In the genomic region with DNA sequence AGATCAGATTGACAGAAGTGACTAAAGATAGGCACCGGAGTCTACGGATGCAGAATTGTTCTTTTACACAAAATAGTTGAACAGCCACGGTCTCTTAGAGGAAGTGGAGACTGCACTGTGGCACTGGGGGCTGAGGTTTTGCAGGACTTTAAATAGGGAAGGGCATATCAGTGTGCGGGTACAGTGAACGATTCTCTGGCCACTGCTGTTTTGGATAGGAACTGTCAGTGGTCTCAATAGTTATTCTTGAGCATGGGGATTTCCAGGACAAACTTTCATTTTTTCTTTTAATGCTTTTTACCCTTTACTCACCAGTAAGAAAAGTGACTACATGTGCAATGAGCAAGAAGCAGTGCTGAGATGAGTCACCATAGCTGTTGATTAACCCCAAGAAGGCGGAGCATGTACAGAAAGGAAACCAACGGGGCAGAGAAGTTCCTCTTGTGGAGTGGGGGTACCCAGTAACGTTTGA, we compare ENCODE assay signal across 11 mouse cellular contexts. TPM values are rescaled to one million over a fixed set of nuclear protein-coding genes. Genes with fewer than 3 reads are reported as not detected.
DNase-seq lines count a peak whose midpoint lies in the region; ATAC-seq lines count a peak whose summit lies in the region.
"Had no signal": no experiment of that assay in that cellular context is flagged by ENCODE, and none has a peak within 500 bp of the region (broad histone marks: within the 10 kb centered on the region; RNA-seq: fewer than 3 reads in every experiment).

No protein-coding gene starts in this region.

- DNase-seq in B cell, adult 2 months: peak; percentile 62 to 68
- DNase-seq in frontal cortex, postnatal 36 days (ENCODE audit: low spot score in 2 of 2): no peak
- DNase-seq in left cerebral cortex, postnatal 36 days (ENCODE audit: low spot score in 2 of 2): no peak
- DNase-seq in right cerebral cortex, postnatal 36 days (ENCODE audit: low spot score in 2 of 2): no peak
- DNase-seq: cerebellum, adult 11-12 months had no signal

- H3K9me3 ChIP-seq in intestine, embryonic 16.5 days (ENCODE audit: control insufficient read depth, low read length): no peaks in the 10 kb centered on the region
- H3K9me3 ChIP-seq in intestine, embryonic 15.5 days: no peaks in the 10 kb centered on the region
- H3K9me3 ChIP-seq: hindbrain, embryonic 15.5 days; lung, embryonic 15.5 days had no signal

- no peaks in the 10 kb centered on the region for H3K27me3 ChIP-seq in intestine, embryonic 16.5 days (replicated peaks; ENCODE audit: control insufficient read depth, insufficient read depth, low read length)
- H3K27me3 ChIP-seq in intestine, embryonic 15.5 days (replicated peaks): no peaks in the 10 kb centered on the region
- H3K27me3 ChIP-seq: hindbrain, embryonic 15.5 days; lung, embryonic 15.5 days had no signal

- 0 out of 2 replicates have a peak, but pooled peaks have one; percentile 65 for ATAC-seq in intestine, embryonic 16.5 days
- ATAC-seq in intestine, embryonic 15.5 days: no peak
- ATAC-seq in hematopoietic stem cell, adult 5-6 weeks (replicated peaks in 1 of 2; ENCODE audit: insufficient read depth in 1 of 2, low FRiP score in 2 of 2, low TSS enrichment in 1 of 2, low read depth in 1 of 2, poor library complexity in 2 of 2, severe bottlenecking in 2 of 2): peak; percentile 100
- ATAC-seq in megakaryocyte progenitor cell, adult 5-6 weeks (replicated peaks; ENCODE audit: poor library complexity): peak; percentile 98

- intact Hi-C loops in left cerebral cortex, postnatal 36 days (cut with DNase I): no loop called here

- no peaks in the 10 kb centered on the region for H3K36me3 ChIP-seq in intestine, embryonic 16.5 days (ENCODE audit: control insufficient read depth, insufficient read depth, low read length)
- no peaks in the 10 kb centered on the region for H3K36me3 ChIP-seq in intestine, embryonic 15.5 days
- H3K36me3 ChIP-seq: hindbrain, embryonic 15.5 days; lung, embryonic 15.5 days had no signal

- no peaks in the 10 kb centered on the region for H3K4me1 ChIP-seq in intestine, embryonic 16.5 days (ENCODE audit: control insufficient read depth, insufficient read depth, low read length)
- H3K4me1 ChIP-seq in intestine, embryonic 15.5 days (replicated peaks): no peaks in the 10 kb centered on the region
- H3K4me1 ChIP-seq: hindbrain, embryonic 15.5 days; lung, embryonic 15.5 days had no signal

- H3K4me2 ChIP-seq in intestine, embryonic 16.5 days (ENCODE audit: low read depth, low read length): no peak overlapping the region
- H3K4me2 ChIP-seq in intestine, embryonic 15.5 days (replicated peaks): no peak overlapping the region
- H3K4me2 ChIP-seq: hindbrain, embryonic 15.5 days; lung, embryonic 15.5 days had no signal

- 67% methylated on average over 8 of the region's 8 CpGs for WGBS in intestine, embryonic 16.5 days
- WGBS in intestine, embryonic 15.5 days: 65% methylated on average over 8 of the region's 8 CpGs

- H3K4me3 ChIP-seq in intestine, embryonic 16.5 days (ENCODE audit: low read length): no peak overlapping the region
- no peak overlapping the region for H3K4me3 ChIP-seq in intestine, embryonic 15.5 days (replicated peaks)
- H3K4me3 ChIP-seq: hindbrain, embryonic 15.5 days; lung, embryonic 15.5 days had no signal

- H3K27ac ChIP-seq in intestine, embryonic 16.5 days (ENCODE audit: low read length): no peak overlapping the region
- no peak overlapping the region for H3K27ac ChIP-seq in intestine, embryonic 15.5 days
- H3K27ac ChIP-seq: hindbrain, embryonic 15.5 days; lung, embryonic 15.5 days had no signal

- H3K9ac ChIP-seq in intestine, embryonic 16.5 days (ENCODE audit: low read depth, low read length): no peak overlapping the region
- no peak overlapping the region for H3K9ac ChIP-seq in intestine, embryonic 15.5 days
- H3K9ac ChIP-seq: hindbrain, embryonic 15.5 days; lung, embryonic 15.5 days had no signal

RNA-seq across cellular contexts. Expression of gene Vrk2, which starts 46.6 kb away (rescaled TPM):
- polyA plus RNA-seq in intestine, embryonic 16.5 days (2015; fragmentation: Nextera tagmentation; extraction: Ambion mirVana): 18.9 and 22.1 TPM in 2 replicates
- polyA plus RNA-seq in intestine, embryonic 15.5 days (2015; fragmentation: Nextera tagmentation; extraction: Ambion mirVana): 22.3 and 23.2 TPM in 2 replicates
- 30.2 and 48.1 TPM in 2 replicates for total RNA-seq in hematopoietic stem cell, adult 5-6 weeks (2017)
- 43.1 and 45.1 TPM in 2 replicates for total RNA-seq in megakaryocyte progenitor cell, adult 5-6 weeks (2015)
- total RNA-seq in megakaryocyte progenitor cell, adult 5-6 weeks (2017): 39.1 and 45.4 TPM in 2 replicates
- total RNA-seq in left cerebral cortex, postnatal 36 days (2021): 1 to 10 TPM; 3.4 to 3.7 TPM

RNA-seq across cellular contexts. Expression of gene Gm6899, which starts 47.3 kb away (rescaled TPM):
- not detected in 2 replicates for polyA plus RNA-seq in intestine, embryonic 16.5 days (2015; fragmentation: Nextera tagmentation; extraction: Ambion mirVana)
- not detected in 2 replicates for polyA plus RNA-seq in intestine, embryonic 15.5 days (2015; fragmentation: Nextera tagmentation; extraction: Ambion mirVana)
- total RNA-seq in hematopoietic stem cell, adult 5-6 weeks (2017): not detected in 2 replicates
- total RNA-seq in megakaryocyte progenitor cell, adult 5-6 weeks (2015): not detected in 2 replicates
- total RNA-seq in megakaryocyte progenitor cell, adult 5-6 weeks (2017): not detected in 2 replicates
- not detected for total RNA-seq in left cerebral cortex, postnatal 36 days (2021)
- polyA plus RNA-seq: hindbrain, embryonic 15.5 days; lung, embryonic 15.5 days had no signal

Comparison
In these comparisons a context has a peak if more than half of its experiments do, and no peak if none do; other contexts are left out.
1. DNase-seq: peak in B cell, adult 2 months (2 of 2); none in frontal cortex, postnatal 36 days (0 of 2), left cerebral cortex, postnatal 36 days (0 of 2) and right cerebral cortex, postnatal 36 days (0 of 2).